Mouse (Mus musculus) CH12.LX (cell line): ENCODE results near the gene Dgcr2. TPM values are rescaled to one million over a fixed set of nuclear protein-coding genes. Genes with fewer than 3 reads are reported as not detected.

Experiments used
- DNase-seq: peaks from one replicate; pipeline ENCODE4 v3.0.0-alpha.2; 2013; ENCODE audit errors: extremely low read depth
- H3K27ac ChIP-seq: 2 replicates; pipeline ENCODE4 v1.5.1; 2012; ENCODE audit warnings: low read depth, mild to moderate bottlenecking, control low read depth, moderate library complexity; ENCODE audit not compliant: insufficient read depth
- H3K27me3 ChIP-seq: replicated peaks from 2 replicates; pipeline ENCODE3; 2012; ENCODE audit warnings: inconsistent platforms
- H3K36me3 ChIP-seq, 2 experiments: replicated peaks in 1 of 2; 2 replicates each; pipeline versions ENCODE3 to v1.6.1; 2012; ENCODE audit warnings: inconsistent platforms in 1 of 2, low read length in 1 of 2, mild to moderate bottlenecking in 1 of 2, mixed read lengths in 1 of 2, moderate library complexity in 1 of 2; ENCODE audit not compliant: control insufficient read depth in 1 of 2, insufficient read depth in 1 of 2
- H3K4me1 ChIP-seq, 2 experiments: 2 replicates each; pipeline ENCODE4 v1.6.1; 2012; ENCODE audit warnings: inconsistent platforms in 1 of 2, moderate library complexity in 1 of 2; ENCODE audit not compliant: insufficient read depth in 2 of 2, control insufficient read depth in 1 of 2
- H3K4me2 ChIP-seq: 2 replicates; pipeline ENCODE4 v1.6.1; 2012; ENCODE audit warnings: low read depth, mild to moderate bottlenecking, control low read depth; ENCODE audit not compliant: poor library complexity, insufficient read depth, severe bottlenecking
- H3K4me3 ChIP-seq, 3 experiments: fragments of 150-350 bp in 1 of 3; sonication (generic) in 1 of 3; replicated peaks in 1 of 3; 2 replicates each; pipeline versions ENCODE3 to v1.5.1; 2011 to 2012; ENCODE audit warnings: low read depth in 2 of 3, low read length in 2 of 3, mild to moderate bottlenecking in 2 of 3, moderate library complexity in 2 of 3, control low read depth in 1 of 3, improper control_type of control experiment in 1 of 3, inconsistent platforms in 1 of 3, mixed read lengths in 1 of 3; ENCODE audit not compliant: poor library complexity in 1 of 3
- H3K79me2 ChIP-seq: replicated peaks from 2 replicates; pipeline ENCODE4 v1.6.1; 2012; ENCODE audit warnings: mild to moderate bottlenecking, moderate library complexity; ENCODE audit not compliant: control insufficient read depth, poor library complexity, insufficient read depth, severe bottlenecking; ENCODE audit errors: extremely low read depth
- H3K9ac ChIP-seq: 2 replicates; pipeline ENCODE4 v1.6.1; 2012; ENCODE audit warnings: low read depth, mild to moderate bottlenecking, control low read depth, moderate library complexity; ENCODE audit not compliant: insufficient read depth
- H3K9me3 ChIP-seq: replicated peaks from 2 replicates; pipeline ENCODE3; 2012; ENCODE audit warnings: low read length, inconsistent platforms, mixed read lengths
- CTCF ChIP-seq, 2 experiments: IDR thresholded peaks in 1 of 2; conservative IDR thresholded peaks in 1 of 2; 2 replicates each; pipeline ENCODE4 v1.5.1; 2011 to 2012; ENCODE audit warnings: low read depth in 2 of 2, low read length in 2 of 2, improper control_type of control experiment in 1 of 2, inconsistent platforms in 1 of 2, mild to moderate bottlenecking in 1 of 2, moderate library complexity in 1 of 2
- ELF1 ChIP-seq: IDR thresholded peaks from 2 replicates; pipeline ENCODE4 v1.6.1; 2014; ENCODE audit warnings: low read depth, mild to moderate bottlenecking, inconsistent platforms, low read length, improper control_type of control experiment
- EP300 ChIP-seq: IDR thresholded peaks from 2 replicates; pipeline ENCODE4 v1.6.1; 2011; ENCODE audit warnings: low read length, improper control_type of control experiment
- ETS1 ChIP-seq: conservative IDR thresholded peaks from 2 replicates; pipeline ENCODE4 v1.6.1; 2012; ENCODE audit warnings: low read depth, mild to moderate bottlenecking, inconsistent platforms, low read length, improper control_type of control experiment, moderate library complexity
- IRF4 ChIP-seq: IDR thresholded peaks from 2 replicates; pipeline ENCODE4 v1.6.1; 2014; ENCODE audit warnings: low read depth, mild to moderate bottlenecking, inconsistent platforms, low read length, improper control_type of control experiment
- JUND ChIP-seq: conservative IDR thresholded peaks from 2 replicates; pipeline ENCODE4 v1.6.1; 2011; ENCODE audit warnings: low read depth, low read length, improper control_type of control experiment
- MAFK ChIP-seq: IDR thresholded peaks from 2 replicates; pipeline ENCODE4 v1.6.1; 2011; ENCODE audit warnings: low read length, improper control_type of control experiment; ENCODE audit not compliant: insufficient replicate concordance
- MAZ ChIP-seq: IDR thresholded peaks from 2 replicates; pipeline ENCODE4 v1.6.1; 2012; ENCODE audit warnings: low read depth, mild to moderate bottlenecking, inconsistent platforms, low read length, improper control_type of control experiment, moderate library complexity
- MEF2A ChIP-seq: IDR thresholded peaks from 2 replicates; pipeline ENCODE4 v1.6.1; 2014; ENCODE audit warnings: low read depth, mild to moderate bottlenecking, inconsistent platforms, low read length, improper control_type of control experiment, borderline replicate concordance
- MYC ChIP-seq: IDR thresholded peaks from 2 replicates; pipeline ENCODE4 v1.6.1; 2011; ENCODE audit warnings: low read depth, mild to moderate bottlenecking, improper control_type of control experiment, low read length
- NELFE ChIP-seq: IDR thresholded peaks from 2 replicates; pipeline ENCODE4 v1.6.1; 2011; ENCODE audit warnings: low read depth, low read length, improper control_type of control experiment
- PAX5 ChIP-seq: IDR thresholded peaks from 2 replicates; pipeline ENCODE4 v1.6.1; 2012; ENCODE audit warnings: low read length, inconsistent platforms, mixed read lengths
- POLR2A ChIP-seq: IDR thresholded peaks from 2 replicates; pipeline ENCODE4 v1.6.1; 2011; ENCODE audit warnings: low read depth, mild to moderate bottlenecking, improper control_type of control experiment, low read length
- RAD21 ChIP-seq: IDR thresholded peaks from 2 replicates; pipeline ENCODE4 v1.6.1; 2011; ENCODE audit warnings: low read depth, mild to moderate bottlenecking, low read length, improper control_type of control experiment, moderate library complexity
- RCOR1 ChIP-seq: conservative IDR thresholded peaks from 2 replicates; pipeline ENCODE4 v1.6.1; 2012; ENCODE audit warnings: low read depth, mild to moderate bottlenecking, inconsistent platforms, low read length, improper control_type of control experiment
- SIN3A ChIP-seq: IDR thresholded peaks from 2 replicates; pipeline ENCODE4 v1.6.1; 2012; ENCODE audit warnings: low read length, improper control_type of control experiment, inconsistent platforms
- SMC3 ChIP-seq: IDR thresholded peaks from 2 replicates; pipeline ENCODE4 v1.6.1; 2011; ENCODE audit warnings: low read depth, low read length, improper control_type of control experiment
- TBP ChIP-seq: conservative IDR thresholded peaks from 2 replicates; pipeline ENCODE4 v1.6.1; 2011; ENCODE audit warnings: low read depth, low read length, improper control_type of control experiment
- UBTF ChIP-seq: IDR thresholded peaks from 2 replicates; pipeline ENCODE4 v1.6.1; 2012; ENCODE audit warnings: low read depth, mild to moderate bottlenecking, inconsistent platforms, low read length, improper control_type of control experiment, moderate library complexity
- USF1 ChIP-seq: IDR thresholded peaks from 2 replicates; pipeline ENCODE4 v1.6.1; 2014; ENCODE audit warnings: low read depth, mild to moderate bottlenecking, inconsistent platforms, low read length, improper control_type of control experiment
- ZMIZ1 ChIP-seq: IDR thresholded peaks from 2 replicates; pipeline ENCODE4 v1.6.1; 2012; ENCODE audit warnings: low read depth, mild to moderate bottlenecking, inconsistent platforms, low read length, improper control_type of control experiment
- dilution Hi-C: fragments of 300-500 bp; cut with MboI; formaldehyde crosslinking; loops from 2 replicates; pipeline ENCODE4 v1.14.3; 2020; ENCODE audit warnings: low sequenced_read_pairs; ENCODE audit not compliant: extremely low pct_unique_long_range_greater_than_20kb, extremely low pct_ligation_motif_present
- in situ Hi-C: fragments of 300-500 bp; cut with MboI; formaldehyde crosslinking; loops from 3 replicates; pipeline ENCODE4 v1.14.3; 2019; ENCODE audit warnings: low sequenced_read_pairs, low pct_ligation_motif_present, low pct_unique_long_range_greater_than_20kb, mixed read lengths
- polyA plus RNA-seq: library from polyadenylated mRNA; unstranded; fragments of >175 nt; gene quantifications from 2 replicates; pipeline ENCODE4 v1.2.1, GENCODE M21; 2012; ENCODE audit warnings: low read depth; ENCODE audit not compliant: insufficient read length
- total RNA-seq, 2 experiments: library from RNA; depleted of rRNA; stranded (reverse); fragments of 300-350 nt in 1 of 2; fragments of >200 nt in 1 of 2; gene quantifications; 2 replicates each; pipeline ENCODE4 v1.2.3; 2012 to 2014

The Dgcr2 gene
- total and polyA plus RNA-seq, 3 experiments: 41.5 to 54.8 (median 48.0) TPM

- DNase-seq: no peak
- in situ Hi-C loops: no loop called here
- H3K27ac ChIP-seq: no peak within 1 kb of the TSS
- TF ChIP-seq SMC3 (no peak), ELF1 (no peak), ETS1 (no peak), RCOR1 (no peak)
- TF ChIP-seq, all 38 proteins: peak for 0
- H3K4me1 ChIP-seq: no peaks in the 10 kb centered on the region
- H3K36me3 ChIP-seq: peaks cover 23 to 55% of the 10 kb centered on the region in 2 experiments
- dilution Hi-C loops: no loop called here
- H3K9ac ChIP-seq: no peak within 1 kb of the TSS
- H3K27me3 ChIP-seq: no peaks in the 10 kb centered on the region
- H3K4me3 ChIP-seq: no peak within 1 kb of the TSS
- peaks cover 4% of the 10 kb centered on the region for H3K9me3 ChIP-seq
- H3K79me2 ChIP-seq: no peaks in the 10 kb centered on the region
- no peak within 1 kb of the TSS for H3K4me2 ChIP-seq
Measured at GRCm38 (mm10) chr16:17838051-17838450, 60.3 kb downstream of the Dgcr2 start, which contains the start of gene Car15. Gene Car15 (minus strand): TSS chr16:17838364.

DNA sequence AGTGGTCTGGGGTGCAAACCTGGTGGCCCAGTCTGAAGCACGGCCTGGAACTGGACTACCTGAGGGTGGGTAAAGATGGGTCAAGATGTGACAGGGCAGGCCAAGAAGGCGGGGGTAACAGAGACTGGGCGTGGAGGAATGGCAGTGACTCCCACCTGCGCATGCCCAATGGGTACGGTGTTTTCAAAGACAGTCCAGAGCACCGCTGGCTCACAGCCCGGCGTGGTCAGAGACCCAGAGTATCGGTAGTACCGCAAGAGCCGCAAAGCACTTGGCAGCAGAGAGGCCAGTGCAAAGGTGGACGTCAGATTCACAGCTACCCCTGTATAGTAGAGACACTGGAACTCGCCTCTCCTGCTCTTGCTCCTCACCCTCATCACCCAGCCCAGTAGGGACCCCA, 62.9 kb downstream of the Dgcr2 start:
- DNase-seq: no peak
- TF ChIP-seq NELFE: no peak
- no peak for TF ChIP-seq SIN3A
- no peak for TF ChIP-seq USF1
- no peak for TF ChIP-seq ETS1
- no peak for TF ChIP-seq RCOR1
- TF ChIP-seq RAD21: no peak
- no peak for TF ChIP-seq TBP
- no peak for TF ChIP-seq SMC3
- TF ChIP-seq MAFK: no peak
- no peak for TF ChIP-seq MAZ
- no peak for TF ChIP-seq ZMIZ1
- TF ChIP-seq POLR2A: no peak
- no peak for TF ChIP-seq PAX5
- no peak for TF ChIP-seq MEF2A
- no peak for TF ChIP-seq CTCF (conservative IDR thresholded peaks at IDR 0.05 in 1 of 2, IDR thresholded peaks at IDR 0.05 in 1 of 2; ENCODE audit: low read depth in 2 of 2, low read length in 2 of 2)
- no peak for TF ChIP-seq UBTF
- no peak for TF ChIP-seq EP300
- TF ChIP-seq IRF4: no peak
- no peak for TF ChIP-seq MYC
- TF ChIP-seq JUND: no peak
- in situ Hi-C loops: no loop called here
- H3K79me2 ChIP-seq: no peaks in the 10 kb centered on the region
- no peak overlapping the region for H3K9ac ChIP-seq
- no peaks in the 10 kb centered on the region for H3K4me1 ChIP-seq
- H3K9me3 ChIP-seq: peaks cover 4% of the 10 kb centered on the region
- H3K27ac ChIP-seq: no peak overlapping the region
- H3K4me2 ChIP-seq: no peak overlapping the region
- no peak overlapping the region for H3K4me3 ChIP-seq
- dilution Hi-C loops: no loop called here
- no peaks in the 10 kb centered on the region for H3K27me3 ChIP-seq
- peaks cover 0 to 29% of the 10 kb centered on the region in 2 experiments for H3K36me3 ChIP-seq
